Mouse (Mus musculus) small intestine, adult 2 months (tissue): ENCODE results near the gene Hist1h4a. TPM values are rescaled to one million over a fixed set of nuclear protein-coding genes. Genes with fewer than 3 reads are reported as not detected.
"Not testable (repeated sequence)": the region's sequence is repeated elsewhere in the genome, so short reads cannot be mapped to it uniquely, and the experiment has no call there.

Experiments
- H3K27ac ChIP-seq: fragments of 200-500 bp; 2 replicates; pipeline ENCODE4 v1.5.1; 2012; ENCODE audit warnings: low read depth, low read length, control low read depth, inconsistent platforms; ENCODE audit not compliant: insufficient read depth
- H3K27me3 ChIP-seq: fragments of 200-500 bp; 2 replicates; pipeline ENCODE4 v1.6.1; 2012; ENCODE audit warnings: mild to moderate bottlenecking, moderate library complexity, low read length, inconsistent platforms; ENCODE audit not compliant: control insufficient read depth, insufficient read depth
- H3K36me3 ChIP-seq: fragments of 200-500 bp; 2 replicates; pipeline ENCODE4 v1.6.1; 2012; ENCODE audit warnings: mild to moderate bottlenecking, low read length, control low read depth, inconsistent platforms; ENCODE audit not compliant: control insufficient read depth, insufficient read depth
- H3K4me1 ChIP-seq: fragments of 200-500 bp; 2 replicates; pipeline ENCODE4 v1.6.1; 2012; ENCODE audit warnings: low read length, inconsistent platforms, mixed read lengths; ENCODE audit not compliant: control insufficient read depth, insufficient read depth, insufficient read length
- H3K4me3 ChIP-seq: fragments of 200-500 bp; 2 replicates; pipeline ENCODE4 v1.5.1; 2012; ENCODE audit warnings: low read depth, mild to moderate bottlenecking, control low read depth, inconsistent platforms, low read length, moderate library complexity
- CTCF ChIP-seq: fragments of 200-500 bp; IDR thresholded peaks from 2 replicates; pipeline ENCODE4 v1.5.1; 2012; ENCODE audit warnings: low read depth, mild to moderate bottlenecking, control low read depth, inconsistent platforms, low read length, moderate library complexity, mixed read lengths; ENCODE audit not compliant: insufficient replicate concordance, insufficient read length; ENCODE audit errors: extremely low read depth
- POLR2A ChIP-seq: fragments of 200-500 bp; IDR thresholded peaks from 2 replicates; pipeline ENCODE4 v1.6.1; 2012; ENCODE audit warnings: low read depth, mild to moderate bottlenecking, control low read depth, inconsistent platforms, low read length, moderate library complexity
- WGBS: fragments of 180-500 bp; shearing (Covaris S2); methylation state at CpG from one replicate; pipeline ENCODE4 v1.1.7; 2018; 5-methylcytosine and 5-hydroxymethylcytosine counted together
- polyA plus RNA-seq: library from polyadenylated mRNA; depleted of rRNA; stranded (reverse); fragments of >200 nt; gene quantifications from 2 replicates; pipeline ENCODE4 v1.2.3, GENCODE M21; 2012

Hist1h4a gene
- polyA plus RNA-seq, 1 experiment: 19.9 TPM

- H3K27me3 ChIP-seq: no peaks in the 10 kb centered on the region
- H3K27ac ChIP-seq: no peak overlapping the region
- WGBS: 18% methylated on average over 8 of the region's 8 CpGs
- TF ChIP-seq CTCF (no peak), POLR2A (no peak)
- peaks cover 4% of the 10 kb centered on the region; the same call in 1 of the 2 replicates for H3K4me1 ChIP-seq
- H3K4me3 ChIP-seq: 0 out of 2 replicates have a peak overlapping the region, but pooled peaks have one; percentile 7
- no peaks in the 10 kb centered on the region for H3K36me3 ChIP-seq
These were observed 30.6 kb downstream of the Hist1h4a start for GRCm38 (mm10) chr13:23730479-23730878.

- no peaks in the 10 kb centered on the region for H3K36me3 ChIP-seq
- H3K4me1 ChIP-seq: peaks cover 4% of the 10 kb centered on the region; the same call in 1 of the 2 replicates
- TF ChIP-seq POLR2A: no peak
- no peak for TF ChIP-seq CTCF
- 88% methylated on average over 5 of the region's 5 CpGs for WGBS
- H3K4me3 ChIP-seq: no peak overlapping the region
- no peak overlapping the region for H3K27ac ChIP-seq
- no peaks in the 10 kb centered on the region for H3K27me3 ChIP-seq
These were observed 31.3 kb downstream of the Hist1h4a start for GRCm38 (mm10) chr13:23729706-23730105.

- H3K27me3 ChIP-seq: no peaks in the 10 kb centered on the region
- no peak overlapping the region for H3K4me3 ChIP-seq
- no peak overlapping the region for H3K27ac ChIP-seq
- H3K36me3 ChIP-seq: no peaks in the 10 kb centered on the region
- TF ChIP-seq POLR2A (no peak), CTCF (no peak)
- 80% methylated on average over 9 of the region's 9 CpGs for WGBS
- peaks cover 5% of the 10 kb centered on the region; the same call in 1 of the 2 replicates for H3K4me1 ChIP-seq
These were observed 31.9 kb downstream of the Hist1h4a start for GRCm38 (mm10) chr13:23729192-23729525.

- peak overlapping the region; percentile 0; the same call in 1 of the 2 replicates for H3K27ac ChIP-seq
- no peaks in the 10 kb centered on the region for H3K36me3 ChIP-seq
- 87% methylated on average over 18 of the region's 18 CpGs for WGBS
- no peaks in the 10 kb centered on the region for H3K27me3 ChIP-seq
- H3K4me3 ChIP-seq: no peak overlapping the region
- TF ChIP-seq POLR2A (no peak), CTCF (no peak)
- H3K4me1 ChIP-seq: peaks cover 10% of the 10 kb centered on the region; the same call in 1 of the 2 replicates
These were observed 32.4 kb downstream of the Hist1h4a start for GRCm38 (mm10) chr13:23728472-23729191.

- WGBS: 55% methylated on average over 1 of the region's 1 CpGs
- peaks cover 9% of the 10 kb centered on the region; the same call in 1 of the 2 replicates for H3K4me1 ChIP-seq
- H3K27ac ChIP-seq: no peak overlapping the region
- H3K36me3 ChIP-seq: no peaks in the 10 kb centered on the region
- H3K27me3 ChIP-seq: no peaks in the 10 kb centered on the region
- no peak overlapping the region for H3K4me3 ChIP-seq
- TF ChIP-seq CTCF (no peak), POLR2A (no peak)
These were observed 35.8 kb downstream of the Hist1h4a start for GRCm38 (mm10) chr13:23725213-23725612.

GRCm38 (mm10) chr13:23724239-23724638, 36.8 kb downstream of the Hist1h4a start:
- no peak overlapping the region for H3K4me3 ChIP-seq
- TF ChIP-seq POLR2A: no peak
- no peak for TF ChIP-seq CTCF
- 85% methylated on average over 4 of the region's 4 CpGs for WGBS
- H3K27me3 ChIP-seq: no peaks in the 10 kb centered on the region
- H3K4me1 ChIP-seq: peaks cover 7% of the 10 kb centered on the region; the same call in 1 of the 2 replicates
- H3K27ac ChIP-seq: no peak overlapping the region
- H3K36me3 ChIP-seq: no peaks in the 10 kb centered on the region

- not testable (repeated sequence) for H3K27me3 ChIP-seq, H3K4me1 ChIP-seq, H3K36me3 ChIP-seq, H3K4me3 ChIP-seq
- 31% methylated on average over 2 of the region's 2 CpGs for WGBS
- peak overlapping the region; percentile 53 for H3K27ac ChIP-seq
These were observed 43.3 kb downstream of the Hist1h4a start for GRCm38 (mm10) chr13:23717593-23718245.
